Mouse (Mus musculus): Measurements from ENCODE around the gene Siah1a.

GRCm38 (mm10) chr8:86745935-86746441, 254 bp upstream of the Siah1a start:
- TF ChIP-seq CTCF (IDR thresholded peaks at IDR 0.05; ENCODE audit: control insufficient read depth, insufficient read depth, low read length) (no peak), POLR2A (IDR thresholded peaks at IDR 0.05; ENCODE audit: borderline replicate concordance, control insufficient read depth, low read depth, low read length) (0 out of 2 replicates have a peak, but pooled peaks have one; percentile 38)
